Mouse (Mus musculus): ENCODE data around the gene Gpc3. TPM values are rescaled to one million over a fixed set of nuclear protein-coding genes. Genes with fewer than 3 reads are reported as not detected.
A peak's percentile ranks its signal among the peaks of the same experiment; 100 is the strongest.
"Not testable (repeated sequence)": the region's sequence is repeated elsewhere in the genome, so short reads cannot be mapped to it uniquely, and the experiment has no call there.

Gene Gpc3
- polyA plus RNA-seq, 1 experiment from 2014 or later, result 35.8 TPM

DNA sequence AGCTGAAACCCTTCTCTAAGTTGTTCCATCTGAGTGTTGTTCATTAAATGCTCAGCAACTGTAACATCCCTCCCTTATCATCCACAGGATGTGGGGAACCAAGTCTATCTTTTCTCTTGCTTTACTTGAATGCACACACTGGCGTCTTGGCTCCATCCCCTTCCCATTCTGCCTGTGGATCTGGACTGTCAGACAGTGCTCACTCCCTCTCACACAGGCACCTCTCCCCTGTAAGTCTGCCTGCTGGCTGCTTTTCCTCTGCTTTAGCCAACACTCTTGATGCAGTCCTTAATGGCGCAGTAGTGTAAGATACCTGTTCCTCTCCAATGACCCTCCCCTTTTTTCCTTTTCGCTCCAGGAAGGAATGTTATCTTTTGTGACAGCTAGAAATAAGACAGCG, 331.7 kb downstream of the Gpc3 start:
- no peaks in the 10 kb centered on the region for H3K36me3 ChIP-seq (ENCODE audit: control insufficient read depth, insufficient read depth)
- no peaks in the 10 kb centered on the region for H3K9me3 ChIP-seq (ENCODE audit: control insufficient read depth, low read length)
- no peak overlapping the region for H3K4me2 ChIP-seq (ENCODE audit: low read length)
- H3K4me3 ChIP-seq (replicated peaks; ENCODE audit: low read length), result no peak overlapping the region
- no peaks in the 10 kb centered on the region for H3K4me1 ChIP-seq (replicated peaks; ENCODE audit: control insufficient read depth, insufficient read depth, low read length)
- H3K27me3 ChIP-seq (replicated peaks; ENCODE audit: control insufficient read depth, insufficient read depth, low read length), result no peaks in the 10 kb centered on the region; the same call in 1 of the 2 replicates
- 65% methylated on average over 4 of the region's 4 CpGs for WGBS
- no peak overlapping the region for H3K9ac ChIP-seq (replicated peaks; ENCODE audit: low read depth, low read length)
- ATAC-seq, result no peak
- no peak overlapping the region for H3K27ac ChIP-seq (ENCODE audit: low read length)

DNA sequence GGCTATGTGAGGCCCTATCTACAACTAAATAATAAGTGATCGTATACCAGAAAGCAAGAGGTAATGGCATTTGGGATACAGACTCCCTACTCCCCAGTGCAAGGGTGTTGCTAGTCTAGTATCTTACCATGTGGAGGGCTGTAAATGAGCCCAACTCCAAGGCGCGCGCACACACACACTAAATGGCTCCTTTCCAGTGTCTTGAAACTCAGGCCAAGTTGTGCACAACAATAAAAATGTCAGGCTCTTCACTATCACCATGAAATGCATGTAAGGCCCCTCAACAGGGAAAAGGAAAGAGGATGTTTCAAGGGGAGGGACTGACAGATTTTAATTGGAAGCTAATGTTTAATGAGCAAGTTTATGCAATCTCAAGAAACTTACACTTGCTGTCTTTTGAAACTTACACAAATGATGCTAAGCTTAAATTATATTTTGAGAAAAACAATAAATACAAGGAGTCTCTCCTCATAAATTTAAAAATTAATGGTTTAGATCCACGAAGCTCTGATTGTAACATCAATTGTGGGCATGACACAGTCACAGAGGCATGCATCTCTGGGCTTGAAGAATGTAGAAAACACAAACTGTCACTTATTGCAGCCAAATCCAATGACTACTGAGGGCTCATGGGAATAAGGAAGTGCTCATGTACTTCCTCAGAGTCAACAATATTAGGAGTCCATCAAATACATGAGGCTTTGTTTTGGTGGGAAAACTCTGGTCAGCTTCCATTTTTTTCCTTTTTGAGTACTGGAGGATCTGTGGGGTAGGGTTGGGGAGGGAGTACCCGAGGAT, 332.4 kb downstream of the Gpc3 start:
- no peak overlapping the region for H3K4me3 ChIP-seq (replicated peaks; ENCODE audit: low read length)
- no peak overlapping the region for H3K27ac ChIP-seq (ENCODE audit: low read length)
- H3K4me2 ChIP-seq (ENCODE audit: low read length), result no peak overlapping the region
- no peaks in the 10 kb centered on the region for H3K4me1 ChIP-seq (replicated peaks; ENCODE audit: control insufficient read depth, insufficient read depth, low read length)
- no peaks in the 10 kb centered on the region; the same call in 1 of the 2 replicates for H3K27me3 ChIP-seq (replicated peaks; ENCODE audit: control insufficient read depth, insufficient read depth, low read length)
- 60% methylated on average over 6 of the region's 6 CpGs for WGBS
- ATAC-seq, result no peak
- no peaks in the 10 kb centered on the region for H3K9me3 ChIP-seq (ENCODE audit: control insufficient read depth, low read length)
- no peak overlapping the region for H3K9ac ChIP-seq (replicated peaks; ENCODE audit: low read depth, low read length)
- H3K36me3 ChIP-seq (ENCODE audit: control insufficient read depth, insufficient read depth), result no peaks in the 10 kb centered on the region

DNA sequence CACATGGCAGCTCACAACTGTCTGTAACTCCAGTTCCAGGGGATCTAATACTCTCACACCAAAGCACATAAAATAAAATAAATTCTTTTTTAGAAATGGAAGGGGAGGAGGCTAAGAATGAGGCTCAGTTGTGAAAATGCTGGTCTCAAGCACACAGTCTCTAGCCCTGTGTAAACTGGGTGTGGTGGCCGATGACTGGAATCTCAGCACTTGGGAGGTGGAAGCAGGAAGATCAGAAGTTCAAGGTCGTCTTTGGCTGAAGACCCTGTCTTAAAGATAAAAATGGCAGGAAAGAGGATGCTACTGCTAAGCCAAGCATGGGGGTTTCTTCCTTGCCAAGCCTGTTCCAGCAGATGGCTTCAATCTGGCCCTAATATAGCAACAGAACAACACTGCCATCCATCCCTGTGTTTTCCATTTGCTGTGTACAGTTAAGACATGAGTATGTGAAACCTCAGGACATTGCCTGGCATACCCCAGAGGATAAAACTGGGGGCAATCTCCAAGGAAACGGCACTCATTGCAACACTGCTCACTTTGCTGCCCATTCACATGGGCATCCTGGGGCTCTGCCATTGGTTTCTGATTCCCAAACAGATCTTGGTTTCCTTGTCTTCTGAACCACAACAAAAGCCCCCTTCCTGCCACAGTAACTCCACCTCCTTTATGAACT, 334.9 kb downstream of the Gpc3 start:
- H3K4me3 ChIP-seq (replicated peaks; ENCODE audit: low read length), result no peak overlapping the region
- H3K36me3 ChIP-seq (ENCODE audit: control insufficient read depth, insufficient read depth), result no peaks in the 10 kb centered on the region
- no peak overlapping the region for H3K4me2 ChIP-seq (ENCODE audit: low read length)
- no peaks in the 10 kb centered on the region; the same call in 1 of the 2 replicates for H3K27me3 ChIP-seq (replicated peaks; ENCODE audit: control insufficient read depth, insufficient read depth, low read length)
- no peaks in the 10 kb centered on the region for H3K9me3 ChIP-seq (ENCODE audit: control insufficient read depth, low read length)
- no peak overlapping the region for H3K27ac ChIP-seq (ENCODE audit: low read length)
- WGBS, result 56% methylated on average over 3 of the region's 3 CpGs
- no peaks in the 10 kb centered on the region for H3K4me1 ChIP-seq (replicated peaks; ENCODE audit: control insufficient read depth, insufficient read depth, low read length)
- ATAC-seq, result peak; percentile 45
- H3K9ac ChIP-seq (replicated peaks; ENCODE audit: low read depth, low read length), result no peak overlapping the region

DNA sequence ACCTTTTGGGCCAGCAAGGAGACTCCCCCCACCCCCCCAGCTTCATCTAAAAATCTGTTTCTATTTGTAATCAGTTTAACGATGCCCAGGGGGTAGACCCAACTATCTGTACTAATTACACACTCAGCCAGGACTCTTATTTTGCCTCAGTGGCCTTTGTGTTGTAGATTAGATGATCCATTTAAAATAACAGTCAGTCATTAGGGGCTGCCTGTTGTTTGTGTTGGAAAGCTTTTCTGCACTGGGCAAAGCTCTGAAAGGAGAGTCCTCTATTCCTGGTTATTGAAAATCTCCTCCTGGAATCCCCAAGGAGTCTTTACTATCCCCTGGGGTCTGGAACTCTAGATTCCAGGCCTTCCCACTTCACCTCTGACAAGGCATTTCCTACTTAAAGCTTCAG, 336.2 kb downstream of the Gpc3 start:
- H3K27ac ChIP-seq (ENCODE audit: low read length), result no peak overlapping the region
- no peaks in the 10 kb centered on the region for H3K9me3 ChIP-seq (ENCODE audit: control insufficient read depth, low read length)
- WGBS, result 23% methylated on average over 1 of the region's 1 CpGs
- no peak overlapping the region for H3K9ac ChIP-seq (replicated peaks; ENCODE audit: low read depth, low read length)
- no peak overlapping the region for H3K4me3 ChIP-seq (replicated peaks; ENCODE audit: low read length)
- no peaks in the 10 kb centered on the region; the same call in 1 of the 2 replicates for H3K27me3 ChIP-seq (replicated peaks; ENCODE audit: control insufficient read depth, insufficient read depth, low read length)
- ATAC-seq, result no peak
- no peaks in the 10 kb centered on the region for H3K36me3 ChIP-seq (ENCODE audit: control insufficient read depth, insufficient read depth)
- H3K4me1 ChIP-seq (replicated peaks; ENCODE audit: control insufficient read depth, insufficient read depth, low read length), result no peaks in the 10 kb centered on the region
- no peak overlapping the region for H3K4me2 ChIP-seq (ENCODE audit: low read length)

DNA sequence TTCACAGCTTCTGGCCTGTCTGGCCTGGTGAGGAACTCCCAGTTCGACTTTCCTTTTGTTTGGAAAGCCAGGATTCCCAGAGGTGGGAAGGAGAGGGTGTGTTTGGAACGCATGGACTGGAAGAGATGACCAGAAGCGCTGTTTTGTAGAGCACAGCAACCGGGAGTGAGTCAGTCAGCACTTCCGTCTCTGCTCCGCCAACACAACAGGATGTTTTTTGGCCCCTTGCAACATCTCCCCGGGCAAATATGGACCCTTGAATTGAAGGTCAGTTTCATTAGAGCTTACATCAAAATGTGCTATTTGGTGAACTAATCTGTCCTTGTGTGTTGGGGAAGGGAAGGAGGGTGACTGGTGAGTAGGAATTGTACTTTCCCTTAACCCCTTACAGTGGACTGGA, 340.7 kb downstream of the Gpc3 start:
- H3K9me3 ChIP-seq (ENCODE audit: control insufficient read depth, low read length), result no peaks in the 10 kb centered on the region
- no peaks in the 10 kb centered on the region for H3K4me1 ChIP-seq (replicated peaks; ENCODE audit: control insufficient read depth, insufficient read depth, low read length)
- no peak overlapping the region for H3K27ac ChIP-seq (ENCODE audit: low read length)
- no peak overlapping the region for H3K9ac ChIP-seq (replicated peaks; ENCODE audit: low read depth, low read length)
- ATAC-seq, result no peak
- H3K27me3 ChIP-seq (replicated peaks; ENCODE audit: control insufficient read depth, insufficient read depth, low read length), result no peaks in the 10 kb centered on the region; the same call in 1 of the 2 replicates
- H3K4me2 ChIP-seq (ENCODE audit: low read length), result no peak overlapping the region
- no peaks in the 10 kb centered on the region for H3K36me3 ChIP-seq (ENCODE audit: control insufficient read depth, insufficient read depth)
- WGBS, result 80% methylated on average over 7 of the region's 7 CpGs
- no peak overlapping the region for H3K4me3 ChIP-seq (replicated peaks; ENCODE audit: low read length)

DNA sequence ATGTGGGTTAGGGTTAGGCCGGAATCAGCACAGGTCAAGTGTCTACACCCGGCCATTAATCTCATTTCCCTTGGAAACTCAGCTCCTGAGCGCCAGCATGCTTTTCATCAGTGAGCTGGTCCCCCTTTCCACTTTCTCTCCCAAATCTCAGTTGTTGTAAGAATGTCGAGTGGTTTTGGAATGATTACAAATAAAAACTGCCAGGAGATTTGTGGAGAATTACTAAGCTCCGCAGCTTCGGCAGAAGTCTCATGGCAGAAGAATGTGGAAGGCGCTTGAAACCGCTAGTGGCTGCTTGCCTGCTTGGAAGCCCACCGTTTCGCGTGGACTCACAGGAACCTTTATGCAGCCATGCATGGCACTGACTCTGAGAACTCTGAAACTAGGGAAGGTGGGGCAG, 351.8 kb downstream of the Gpc3 start:
- 78% methylated on average over 11 of the region's 11 CpGs for WGBS
- Histone ChIP-seq H3K4me3 (replicated peaks; ENCODE audit: low read length) (no peak overlapping the region), H3K9me3 (ENCODE audit: control insufficient read depth, low read length) (no peaks in the 10 kb centered on the region), H3K27me3 (replicated peaks; ENCODE audit: control insufficient read depth, insufficient read depth, low read length) (no peaks in the 10 kb centered on the region), H3K4me1 (replicated peaks; ENCODE audit: control insufficient read depth, insufficient read depth, low read length) (no peaks in the 10 kb centered on the region), H3K9ac (replicated peaks; ENCODE audit: low read depth, low read length) (no peak overlapping the region), H3K36me3 (ENCODE audit: control insufficient read depth, insufficient read depth) (no peaks in the 10 kb centered on the region), H3K27ac (ENCODE audit: low read length) (no peak overlapping the region), H3K4me2 (ENCODE audit: low read length) (no peak overlapping the region)
- no peak for ATAC-seq

DNA sequence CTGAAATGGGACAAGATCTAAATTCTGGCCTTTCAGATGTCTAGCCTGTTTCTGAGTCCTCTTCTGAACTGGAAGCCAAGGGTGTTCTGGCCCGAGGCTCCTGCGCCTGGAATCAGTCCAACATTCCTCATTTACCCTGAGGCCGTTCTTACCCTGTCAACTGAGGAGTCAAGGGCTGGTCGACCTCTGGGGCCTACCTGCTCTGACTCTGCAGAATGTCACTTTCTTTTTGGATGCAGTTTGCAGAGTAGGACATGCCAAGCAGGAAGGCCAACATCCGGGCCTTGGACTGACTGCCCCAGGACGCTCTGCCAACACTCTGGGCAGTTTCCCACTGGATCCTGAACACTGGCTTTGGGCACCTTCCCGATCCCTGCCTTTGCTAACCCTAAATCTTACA, 352.2 kb downstream of the Gpc3 start:
- Histone ChIP-seq H3K9me3 (ENCODE audit: control insufficient read depth, low read length) (no peaks in the 10 kb centered on the region), H3K4me3 (replicated peaks; ENCODE audit: low read length) (no peak overlapping the region), H3K27ac (ENCODE audit: low read length) (no peak overlapping the region), H3K4me1 (replicated peaks; ENCODE audit: control insufficient read depth, insufficient read depth, low read length) (no peaks in the 10 kb centered on the region), H3K27me3 (replicated peaks; ENCODE audit: control insufficient read depth, insufficient read depth, low read length) (no peaks in the 10 kb centered on the region), H3K4me2 (ENCODE audit: low read length) (no peak overlapping the region), H3K36me3 (ENCODE audit: control insufficient read depth, insufficient read depth) (no peaks in the 10 kb centered on the region), H3K9ac (replicated peaks; ENCODE audit: low read depth, low read length) (no peak overlapping the region)
- ATAC-seq, result no peak
- WGBS, result 69% methylated on average over 7 of the region's 7 CpGs

DNA sequence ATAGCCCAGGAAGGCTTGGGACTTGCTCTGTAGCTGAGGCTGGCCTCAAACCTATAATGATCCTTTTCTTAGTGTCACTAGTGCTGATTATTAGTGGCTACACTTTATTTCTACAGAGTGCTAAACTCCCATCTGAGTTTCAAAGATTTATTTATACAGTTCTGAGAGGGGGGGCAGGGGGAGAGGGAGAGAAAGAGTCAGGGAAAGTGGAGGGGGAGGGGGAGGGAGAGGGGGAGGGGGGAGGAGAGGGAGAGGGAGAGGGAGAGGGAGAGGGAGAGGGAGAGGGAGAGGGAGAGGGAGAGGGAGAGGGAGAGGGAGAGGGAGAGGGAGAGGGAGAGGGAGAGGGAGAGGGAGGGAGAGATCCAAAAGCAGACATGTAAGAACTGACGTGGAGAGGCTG, 354.0 kb downstream of the Gpc3 start:
- H3K9me3 ChIP-seq (ENCODE audit: control insufficient read depth, low read length); H3K9ac ChIP-seq (replicated peaks; ENCODE audit: low read depth, low read length); H3K4me2 ChIP-seq (ENCODE audit: low read length); H3K27me3 ChIP-seq (replicated peaks; ENCODE audit: control insufficient read depth, insufficient read depth, low read length); H3K27ac ChIP-seq (ENCODE audit: low read length); ATAC-seq; H3K4me3 ChIP-seq (replicated peaks; ENCODE audit: low read length); H3K36me3 ChIP-seq (ENCODE audit: control insufficient read depth, insufficient read depth); H3K4me1 ChIP-seq (replicated peaks; ENCODE audit: control insufficient read depth, insufficient read depth, low read length): not testable (repeated sequence)
- WGBS, result 33% methylated on average over 1 of the region's 1 CpGs

DNA sequence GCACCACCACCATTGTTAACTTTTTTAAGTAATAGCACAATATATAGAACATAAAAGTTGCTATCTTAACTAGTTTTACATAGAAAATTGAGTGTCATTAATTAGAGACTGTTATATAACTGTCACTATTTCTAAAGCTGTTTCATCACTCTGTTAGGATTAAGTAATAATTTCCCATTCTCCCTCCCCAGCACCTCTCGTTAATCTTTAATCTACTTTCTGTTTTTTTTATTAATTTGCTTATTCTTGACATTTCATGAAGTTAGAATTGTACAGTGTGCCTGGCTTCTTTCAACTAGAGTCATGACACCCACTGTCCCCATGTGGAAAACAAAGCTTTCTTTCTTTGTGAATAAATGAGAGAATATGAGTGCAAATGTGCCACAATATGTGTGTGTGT, 359.2 kb downstream of the Gpc3 start:
- WGBS, result 57% methylated on average over 1 of the region's 1 CpGs
- no peak overlapping the region for H3K4me2 ChIP-seq (ENCODE audit: low read length)
- H3K27me3 ChIP-seq (replicated peaks; ENCODE audit: control insufficient read depth, insufficient read depth, low read length), result 0 out of 2 replicates have a peak, but pooled peaks cover 3% of the 10 kb centered on the region
- H3K36me3 ChIP-seq (ENCODE audit: control insufficient read depth, insufficient read depth), result no peaks in the 10 kb centered on the region
- no peaks in the 10 kb centered on the region for H3K9me3 ChIP-seq (ENCODE audit: control insufficient read depth, low read length)
- no peaks in the 10 kb centered on the region for H3K4me1 ChIP-seq (replicated peaks; ENCODE audit: control insufficient read depth, insufficient read depth, low read length)
- no peak overlapping the region for H3K27ac ChIP-seq (ENCODE audit: low read length)
- no peak for ATAC-seq
- H3K9ac ChIP-seq (replicated peaks; ENCODE audit: low read depth, low read length), result no peak overlapping the region
- no peak overlapping the region for H3K4me3 ChIP-seq (replicated peaks; ENCODE audit: low read length)
